Mouse (Mus musculus) neural tube, embryonic 12.5 days (tissue): ENCODE measurements around the gene Plpp7. TPM values are rescaled to one million over a fixed set of nuclear protein-coding genes. Genes with fewer than 3 reads are reported as not detected.
A peak's percentile ranks its signal among the peaks of the same experiment; 100 is the strongest.

Experiments used
- ATAC-seq: fragments of 200-750 bp; cut with Nextera tagmentation; 2 replicates; pipeline ENCODE4 v1.8.0; 2017; ENCODE audit warnings: low read depth, mild to moderate bottlenecking, moderate TSS enrichment, moderate library complexity; ENCODE audit not compliant: low FRiP score
- H3K27ac ChIP-seq: fragments of 300-500 bp; sonication (generic); 2 replicates; pipeline ENCODE4 v1.5.1; 2016
- H3K27me3 ChIP-seq: fragments of 300-500 bp; sonication (generic); replicated peaks from 2 replicates; pipeline ENCODE4 v1.6.1; 2016; ENCODE audit warnings: mild to moderate bottlenecking
- H3K36me3 ChIP-seq: fragments of 300-500 bp; sonication (generic); 2 replicates; pipeline ENCODE4 v1.6.1; 2016; ENCODE audit warnings: mild to moderate bottlenecking
- H3K4me1 ChIP-seq: fragments of 300-500 bp; sonication (generic); 2 replicates; pipeline ENCODE4 v1.6.1; 2016
- H3K4me2 ChIP-seq: fragments of 300-500 bp; sonication (generic); replicated peaks from 2 replicates; pipeline ENCODE4 v1.6.1; 2016; ENCODE audit warnings: mild to moderate bottlenecking
- H3K4me3 ChIP-seq: fragments of 300-500 bp; sonication (generic); 2 replicates; pipeline ENCODE4 v1.5.1; 2016
- H3K9ac ChIP-seq: fragments of 300-500 bp; sonication (generic); 2 replicates; pipeline ENCODE4 v1.6.1; 2016; ENCODE audit warnings: mild to moderate bottlenecking
- H3K9me3 ChIP-seq: fragments of 300-500 bp; sonication (generic); 2 replicates; pipeline ENCODE4 v1.6.1; 2016; ENCODE audit warnings: mild to moderate bottlenecking
- WGBS: fragments of 180-500 bp; shearing (Covaris S2); methylation state at CpG from one replicate; pipeline ENCODE4 v1.1.7; 2016; 5-methylcytosine and 5-hydroxymethylcytosine counted together
- polyA plus RNA-seq: library from polyadenylated mRNA; unstranded; fragments of >200 nt; fragmentation: Nextera tagmentation; extraction: Ambion mirVana; gene quantifications from 2 replicates; pipeline ENCODE4 v1.2.1, GENCODE M21; 2016

Gene Plpp7
- polyA plus RNA-seq, 1 experiment from 2014 or later, result 13.7 TPM

- no peaks in the 10 kb centered on the region for H3K9me3 ChIP-seq
- H3K4me1 ChIP-seq, result peaks cover 19% of the 10 kb centered on the region
- 10% methylated on average over 35 of the region's 35 CpGs for WGBS
- peak overlapping the region; percentile 46 for H3K4me2 ChIP-seq
- peak overlapping the region; percentile 33; the same call in 1 of the 2 replicates for H3K9ac ChIP-seq
- no peak overlapping the region for H3K27ac ChIP-seq
- H3K4me3 ChIP-seq, result 0 out of 2 replicates have a peak overlapping the region, but pooled peaks have one; percentile 2
- H3K36me3 ChIP-seq, result no peaks in the 10 kb centered on the region
- H3K27me3 ChIP-seq, result peaks cover 64% of the 10 kb centered on the region
- ATAC-seq, result no peak
Measured at GRCm38 (mm10) chr2:32088372-32088981, 6.9 kb upstream of the Plpp7 start.

- H3K27ac ChIP-seq, result no peak overlapping the region
- no peak overlapping the region for H3K4me3 ChIP-seq
- H3K36me3 ChIP-seq, result no peaks in the 10 kb centered on the region
- no peak overlapping the region for H3K4me2 ChIP-seq
- no peak for ATAC-seq
- no peaks in the 10 kb centered on the region for H3K9me3 ChIP-seq
- WGBS, result 82% methylated on average over 3 of the region's 3 CpGs
- peaks cover 9% of the 10 kb centered on the region for H3K4me1 ChIP-seq
- H3K27me3 ChIP-seq, result peaks cover 53% of the 10 kb centered on the region
- no peak overlapping the region for H3K9ac ChIP-seq
Measured at GRCm38 (mm10) chr2:32089606-32090005, 5.7 kb upstream of the Plpp7 start.

GRCm38 (mm10) chr2:32090145-32090544 lies 5.2 kb upstream of the Plpp7 start:
- Histone ChIP-seq H3K27me3 (peaks cover 50% of the 10 kb centered on the region), H3K4me2 (no peak overlapping the region), H3K9me3 (no peaks in the 10 kb centered on the region), H3K36me3 (no peaks in the 10 kb centered on the region), H3K4me3 (no peak overlapping the region), H3K9ac (no peak overlapping the region), H3K27ac (no peak overlapping the region), H3K4me1 (peaks cover 9% of the 10 kb centered on the region)
- 69% methylated on average over 2 of the region's 2 CpGs for WGBS
- ATAC-seq, result no peak

- peaks cover 32% of the 10 kb centered on the region for H3K27me3 ChIP-seq
- H3K27ac ChIP-seq, result no peak overlapping the region
- H3K9me3 ChIP-seq, result no peaks in the 10 kb centered on the region
- no peak overlapping the region for H3K9ac ChIP-seq
- H3K4me1 ChIP-seq, result peaks cover 28% of the 10 kb centered on the region
- no peak overlapping the region for H3K4me3 ChIP-seq
- H3K4me2 ChIP-seq, result no peak overlapping the region
- no peaks in the 10 kb centered on the region for H3K36me3 ChIP-seq
- ATAC-seq, result no peak
- 70% methylated on average over 3 of the region's 3 CpGs for WGBS
Measured at GRCm38 (mm10) chr2:32091956-32092355, 3.4 kb upstream of the Plpp7 start.

- H3K27me3 ChIP-seq, result peaks cover 10% of the 10 kb centered on the region; the same call in 1 of the 2 replicates
- H3K4me2 ChIP-seq, result no peak overlapping the region
- no peaks in the 10 kb centered on the region for H3K36me3 ChIP-seq
- peaks cover 25% of the 10 kb centered on the region for H3K4me1 ChIP-seq
- H3K9me3 ChIP-seq, result no peaks in the 10 kb centered on the region
- no peak overlapping the region for H3K4me3 ChIP-seq
- H3K27ac ChIP-seq, result no peak overlapping the region
- no peak for ATAC-seq
- 87% methylated on average over 7 of the region's 7 CpGs for WGBS
- no peak overlapping the region for H3K9ac ChIP-seq
Measured at GRCm38 (mm10) chr2:32094001-32094707, 1.2 kb upstream of the Plpp7 start.

- peak; percentile 38; the same call in 1 of the 2 replicates for ATAC-seq
- no peaks in the 10 kb centered on the region for H3K36me3 ChIP-seq
Measured at GRCm38 (mm10) chr2:32096122-32096420, 743 bp downstream of the Plpp7 start.

GRCm38 (mm10) chr2:32102944-32103343 lies 7.6 kb downstream of the Plpp7 start:
- no peak overlapping the region for H3K4me3 ChIP-seq
- no peak overlapping the region for H3K4me2 ChIP-seq
- H3K9ac ChIP-seq, result no peak overlapping the region
- H3K27me3 ChIP-seq, result no peaks in the 10 kb centered on the region
- 55% methylated on average over 5 of the region's 5 CpGs for WGBS
- peaks cover under 1% of the 10 kb centered on the region; the same call in 1 of the 2 replicates for H3K36me3 ChIP-seq
- no peak for ATAC-seq
- H3K9me3 ChIP-seq, result no peaks in the 10 kb centered on the region
- no peak overlapping the region for H3K27ac ChIP-seq
- peaks cover 19% of the 10 kb centered on the region for H3K4me1 ChIP-seq

More at GRCm38 (mm10) chr2:32096122-32096420, 743 bp downstream of the Plpp7 start:
- Histone ChIP-seq H3K9me3 (no peaks in the 10 kb centered on the region), H3K9ac (peak overlapping the region; percentile 70), H3K27me3 (no peaks in the 10 kb centered on the region), H3K4me3 (peak overlapping the region; percentile 38), H3K4me1 (peaks cover 25% of the 10 kb centered on the region), H3K27ac (peak overlapping the region; percentile 74; the same call in 1 of the 2 replicates), H3K4me2 (peak overlapping the region; percentile 72)
- 84% methylated on average over 10 of the region's 10 CpGs for WGBS

- Histone ChIP-seq H3K27ac (no peak overlapping the region), H3K4me3 (no peak overlapping the region), H3K27me3 (no peaks in the 10 kb centered on the region), H3K9me3 (no peaks in the 10 kb centered on the region), H3K9ac (no peak overlapping the region), H3K4me1 (peaks cover 19% of the 10 kb centered on the region), H3K36me3 (peaks cover 4% of the 10 kb centered on the region; the same call in 1 of the 2 replicates), H3K4me2 (no peak overlapping the region)
- WGBS, result 79% methylated on average over 7 of the region's 7 CpGs
- ATAC-seq, result no peak
Measured at GRCm38 (mm10) chr2:32103557-32103956, 8.2 kb downstream of the Plpp7 start.

- H3K27ac ChIP-seq, result no peak overlapping the region
- no peak overlapping the region for H3K4me2 ChIP-seq
- H3K4me3 ChIP-seq, result no peak overlapping the region
- H3K36me3 ChIP-seq, result peaks cover 4% of the 10 kb centered on the region; the same call in 1 of the 2 replicates
- WGBS, result 87% methylated on average over 7 of the region's 7 CpGs
- H3K27me3 ChIP-seq, result no peaks in the 10 kb centered on the region
- H3K9ac ChIP-seq, result no peak overlapping the region
- peaks cover 19% of the 10 kb centered on the region for H3K4me1 ChIP-seq
- H3K9me3 ChIP-seq, result no peaks in the 10 kb centered on the region
- no peak for ATAC-seq
Measured at GRCm38 (mm10) chr2:32104122-32104521, 8.8 kb downstream of the Plpp7 start.

GRCm38 (mm10) chr2:32105117-32105913 lies 10.0 kb downstream of the Plpp7 start:
- Histone ChIP-seq H3K27ac (peak overlapping the region; percentile 62; the same call in 1 of the 2 replicates), H3K4me2 (0 out of 2 replicates have a peak overlapping the region, but pooled peaks have one; percentile 9), H3K9ac (peak overlapping the region; percentile 29; the same call in 1 of the 2 replicates), H3K4me1 (peaks cover 19% of the 10 kb centered on the region), H3K9me3 (no peaks in the 10 kb centered on the region), H3K4me3 (no peak overlapping the region), H3K36me3 (peaks cover 12% of the 10 kb centered on the region), H3K27me3 (no peaks in the 10 kb centered on the region)
- ATAC-seq, result peak; percentile 52; the same call in 1 of the 2 replicates
- 57% methylated on average over 16 of the region's 16 CpGs for WGBS

GRCm38 (mm10) chr2:32105930-32106329 lies 10.6 kb downstream of the Plpp7 start:
- Histone ChIP-seq H3K9ac (no peak overlapping the region), H3K4me2 (no peak overlapping the region)

GRCm38 (mm10) chr2:32111268-32111667 lies 15.9 kb downstream of the Plpp7 start:
- Histone ChIP-seq H3K9me3 (no peaks in the 10 kb centered on the region), H3K27ac (no peak overlapping the region), H3K4me3 (no peak overlapping the region), H3K36me3 (peaks cover 14% of the 10 kb centered on the region), H3K4me2 (no peak overlapping the region), H3K27me3 (no peaks in the 10 kb centered on the region), H3K4me1 (0 out of 2 replicates have a peak, but pooled peaks cover 5% of the 10 kb centered on the region), H3K9ac (no peak overlapping the region)
- 100% methylated on average over 1 of the region's 1 CpGs for WGBS
- ATAC-seq, result no peak

More at GRCm38 (mm10) chr2:32105930-32106329, 10.6 kb downstream of the Plpp7 start:
- no peaks in the 10 kb centered on the region for H3K27me3 ChIP-seq
- 86% methylated on average over 7 of the region's 7 CpGs for WGBS
- H3K36me3 ChIP-seq, result peaks cover 14% of the 10 kb centered on the region
- peaks cover 24% of the 10 kb centered on the region for H3K4me1 ChIP-seq
- 0 out of 2 replicates have a peak overlapping the region, but pooled peaks have one; percentile 62 for H3K27ac ChIP-seq
- H3K9me3 ChIP-seq, result no peaks in the 10 kb centered on the region
- H3K4me3 ChIP-seq, result no peak overlapping the region
- ATAC-seq, result no peak
